Mouse (Mus musculus): Measurements from ENCODE around the gene Trim9.

DNA sequence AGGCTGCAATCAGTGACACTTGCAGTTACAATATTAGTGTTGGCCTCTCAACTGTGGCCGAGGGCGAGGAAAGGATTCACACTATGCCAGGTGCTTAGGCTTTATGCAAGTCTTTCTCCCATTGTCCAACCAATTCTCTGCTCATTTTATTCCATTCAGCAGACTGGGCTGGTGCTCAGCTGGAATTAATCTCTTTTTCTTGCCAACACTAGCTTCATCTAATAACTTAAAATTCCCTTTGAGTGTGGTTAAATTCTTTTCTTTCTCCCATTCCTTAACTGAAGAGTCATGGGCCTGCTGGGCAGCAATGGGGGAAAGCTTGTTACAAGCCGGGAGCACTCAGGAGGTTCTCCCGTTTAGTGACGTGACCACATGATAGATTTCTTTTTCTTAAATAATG lies 61.9 kb downstream of the Trim9 start:
- TF ChIP-seq CTCF (IDR thresholded peaks at IDR 0.05; ENCODE audit: low read depth): no peak
- no peak for TF ChIP-seq EP300 (IDR thresholded peaks at IDR 0.05; ENCODE audit: low read depth)
